Mouse (Mus musculus) C2C12 (cell line): ENCODE data around the gene 1700008O03Rik. TPM values are rescaled to one million over a fixed set of nuclear protein-coding genes. Genes with fewer than 3 reads are reported as not detected.

Experiments used
- H3K27me3 ChIP-seq: one replicate; pipeline ENCODE4 v1.6.1; 2011; ENCODE audit not compliant: control insufficient read depth, insufficient read depth, insufficient read length
- H3K36me3 ChIP-seq: one replicate; pipeline ENCODE4 v1.6.1; 2011; ENCODE audit not compliant: control insufficient read depth, insufficient read depth
- H3K4me3 ChIP-seq: one replicate; pipeline ENCODE4 v1.5.1; 2011; ENCODE audit warnings: mild to moderate bottlenecking, control low read depth; ENCODE audit not compliant: poor library complexity, insufficient read depth, severe bottlenecking
- H3K79me2 ChIP-seq: one replicate; pipeline ENCODE4 v1.6.1; 2011; ENCODE audit not compliant: control insufficient read depth, insufficient read depth
- H3K79me3 ChIP-seq: one replicate; pipeline ENCODE4 v1.6.1; 2011; ENCODE audit warnings: low read depth, control low read depth
- H3ac ChIP-seq: one replicate; pipeline ENCODE3; 2011; ENCODE audit warnings: low read depth; ENCODE audit not compliant: control insufficient read depth, insufficient read length
- CEBPB ChIP-seq: IDR thresholded peaks from one replicate; pipeline ENCODE4 v1.6.1; 2011; ENCODE audit warnings: low read depth, mild to moderate bottlenecking, control low read depth, moderate library complexity
- CTCF ChIP-seq: IDR thresholded peaks from one replicate; pipeline ENCODE4 v1.5.1; 2011; ENCODE audit not compliant: control insufficient read depth, insufficient read depth, insufficient read length
- FOSL1 ChIP-seq: IDR thresholded peaks from one replicate; pipeline ENCODE4 v1.8.0; 2011; ENCODE audit warnings: mild to moderate bottlenecking, low read length; ENCODE audit not compliant: poor library complexity, insufficient read depth, severe bottlenecking
- MAX ChIP-seq: IDR thresholded peaks from one replicate; pipeline ENCODE4 v1.6.1; 2011; ENCODE audit warnings: mild to moderate bottlenecking, control low read depth
- MYOD1 ChIP-seq: IDR thresholded peaks from one replicate; pipeline ENCODE4 v1.6.1; 2011; ENCODE audit warnings: low read depth; ENCODE audit not compliant: control insufficient read depth, insufficient read length
- MYOG ChIP-seq: IDR thresholded peaks from one replicate; pipeline ENCODE4 v1.6.1; 2011; ENCODE audit not compliant: control insufficient read depth, insufficient read length; ENCODE audit errors: extremely low read depth
- USF1 ChIP-seq: IDR thresholded peaks from one replicate; pipeline ENCODE4 v1.6.1; 2011; ENCODE audit warnings: low read depth, mild to moderate bottlenecking, control low read depth, moderate library complexity
- polyA plus RNA-seq: library from polyadenylated mRNA; unstranded; fragments of >200 nt; fragmentation: generic; extraction: Trizol; gene quantifications from one replicate; pipeline ENCODE4 v1.2.1, GENCODE M21; 2012; ENCODE audit warnings: missing spikeins

The 1700008O03Rik gene
- polyA plus RNA-seq, 1 experiment, result 0.11 TPM

DNA sequence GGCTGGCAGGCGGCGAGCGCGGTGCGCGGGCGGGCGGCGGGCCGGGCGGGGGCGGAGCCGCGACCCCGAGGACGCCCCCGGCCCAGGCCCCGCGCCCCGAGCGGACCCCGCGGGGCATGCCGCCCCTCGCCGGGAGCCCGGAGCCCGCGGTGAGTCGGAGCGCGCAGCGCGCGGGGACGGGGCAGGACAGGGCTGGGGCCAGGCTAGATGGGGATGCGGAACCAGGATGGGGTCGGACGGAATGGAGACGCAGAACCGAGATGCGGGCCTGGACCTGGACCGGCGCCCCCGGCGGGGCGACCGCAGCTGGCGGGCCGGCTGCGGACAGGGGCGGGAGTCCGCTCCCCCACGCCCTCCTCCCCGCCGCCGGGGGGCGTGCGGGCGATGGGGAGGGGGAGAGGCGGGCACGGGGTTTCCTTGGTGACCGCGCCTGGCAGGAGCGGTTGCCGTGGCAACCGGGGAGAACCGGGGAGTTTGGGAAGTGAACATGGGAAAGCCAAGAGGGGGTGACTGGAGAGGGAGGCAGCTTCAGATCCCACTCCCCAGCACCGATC lies 43.4 kb upstream of the 1700008O03Rik start, which contains the start of gene Lrrc4b:
TSS of gene Lrrc4b (plus strand) at position 51 of the 554 bp plus-strand sequence.
- Histone ChIP-seq H3K4me3 (no peak within 1 kb of the TSS), H3ac (no peak within 1 kb of the TSS), H3K79me3 (no peaks in the 10 kb centered on the region), H3K36me3 (no peaks in the 10 kb centered on the region), H3K27me3 (peaks cover 55% of the 10 kb centered on the region), H3K79me2 (no peaks in the 10 kb centered on the region)
- no peak for TF ChIP-seq MYOG
- no peak for TF ChIP-seq FOSL1
- TF ChIP-seq CTCF, result no peak
- TF ChIP-seq CEBPB, result no peak
- no peak for TF ChIP-seq MAX
- TF ChIP-seq MYOD1, result no peak
- TF ChIP-seq USF1, result no peak

DNA sequence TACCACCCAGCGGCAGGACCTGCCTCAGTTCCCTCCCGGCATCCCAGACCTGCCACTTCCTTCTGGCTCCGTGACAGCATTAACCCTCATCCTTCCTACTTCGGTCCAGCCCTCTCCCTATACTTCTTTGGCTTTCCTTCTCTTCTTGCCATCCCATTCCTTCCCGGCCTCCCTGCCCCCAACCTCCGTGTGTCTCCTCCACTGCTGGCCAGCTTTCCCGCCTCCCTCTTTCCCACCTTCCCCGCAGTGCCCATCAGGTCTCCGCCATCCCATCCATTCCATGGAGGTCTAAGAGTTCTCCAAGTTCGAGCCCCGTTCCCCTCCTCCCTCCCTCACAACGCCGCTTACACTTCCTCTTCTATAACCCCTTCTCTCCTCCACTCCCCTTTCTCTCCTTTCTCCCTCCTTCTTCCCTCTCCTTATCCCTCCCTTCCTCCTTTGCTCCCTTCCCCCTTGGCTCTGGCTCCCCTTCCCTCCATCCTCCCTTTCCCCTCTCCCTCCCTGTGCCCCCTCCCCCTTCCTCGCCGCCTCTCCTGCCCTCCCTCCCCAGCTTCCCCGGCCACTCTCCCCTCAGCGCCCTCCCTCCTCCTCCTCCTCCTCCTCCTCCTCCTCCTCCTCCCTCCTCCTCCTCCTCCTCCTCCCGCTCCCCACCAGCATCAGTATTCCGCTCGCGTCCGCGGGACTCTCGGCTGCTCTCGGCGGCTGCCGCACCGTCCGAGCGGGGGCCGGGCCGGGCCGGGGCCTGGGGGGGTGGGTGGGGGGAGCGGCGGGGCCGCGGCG lies 42.7 kb upstream of the 1700008O03Rik start:
- no peak overlapping the region for H3ac ChIP-seq
- H3K79me3 ChIP-seq, result no peaks in the 10 kb centered on the region
- TF ChIP-seq MYOD1 (no peak), FOSL1 (no peak), CTCF (no peak), MAX (no peak), CEBPB (no peak), MYOG (no peak)
- H3K27me3 ChIP-seq, result peaks cover 55% of the 10 kb centered on the region
- no peak overlapping the region for H3K4me3 ChIP-seq
- no peaks in the 10 kb centered on the region for H3K79me2 ChIP-seq
- H3K36me3 ChIP-seq, result no peaks in the 10 kb centered on the region

DNA sequence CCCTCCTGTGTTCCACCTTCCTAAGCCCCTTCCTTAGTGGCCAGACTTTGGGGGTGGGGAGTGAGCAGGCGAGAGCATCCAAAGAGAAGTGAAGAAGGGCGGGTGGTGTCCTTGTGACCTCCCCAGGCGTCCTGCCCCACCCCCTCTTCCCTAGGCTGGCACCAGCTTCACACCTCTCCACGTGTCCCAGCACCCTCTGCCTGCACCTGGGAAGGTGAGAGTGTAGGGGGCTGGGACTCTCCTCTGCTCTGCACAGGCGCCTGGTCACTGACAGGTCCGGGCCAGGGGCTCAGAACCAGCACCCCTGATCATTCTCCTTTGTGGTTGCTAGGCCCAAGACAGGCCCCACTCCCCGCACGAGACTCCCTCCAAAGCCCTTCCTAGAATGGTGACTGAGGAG lies 42.0 kb upstream of the 1700008O03Rik start:
- H3K79me2 ChIP-seq, result no peaks in the 10 kb centered on the region
- no peak overlapping the region for H3K4me3 ChIP-seq
- TF ChIP-seq CTCF (no peak), MAX (no peak), MYOD1 (no peak), MYOG (no peak), USF1 (no peak), CEBPB (no peak)
- H3K36me3 ChIP-seq, result no peaks in the 10 kb centered on the region
- no peaks in the 10 kb centered on the region for H3K79me3 ChIP-seq
- no peak overlapping the region for H3ac ChIP-seq
- H3K27me3 ChIP-seq, result peaks cover 60% of the 10 kb centered on the region

DNA sequence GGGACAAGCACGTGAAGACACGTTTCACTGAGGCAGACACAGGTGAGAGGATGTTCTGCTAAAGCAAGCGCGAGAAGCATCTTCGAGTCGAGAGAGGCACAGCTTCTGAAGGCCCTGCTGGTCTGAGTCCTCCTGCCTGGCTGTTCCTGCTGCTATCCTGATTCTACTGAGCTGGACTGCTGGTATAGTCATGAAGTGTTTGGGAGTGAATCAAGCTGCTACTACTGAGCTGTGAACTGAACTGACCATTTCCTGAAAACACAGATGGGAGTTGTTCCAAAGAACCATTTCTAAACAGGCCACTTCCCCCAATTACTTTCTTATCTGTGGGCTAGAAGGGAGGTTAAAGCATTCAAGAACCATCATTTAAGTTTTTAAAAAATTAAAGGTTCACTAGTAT lies 27.7 kb upstream of the 1700008O03Rik start:
- Histone ChIP-seq H3K4me3 (no peak overlapping the region), H3K36me3 (no peaks in the 10 kb centered on the region), H3K79me3 (no peaks in the 10 kb centered on the region), H3ac (no peak overlapping the region), H3K27me3 (peaks cover 57% of the 10 kb centered on the region), H3K79me2 (no peaks in the 10 kb centered on the region)
- no peak for TF ChIP-seq FOSL1
- no peak for TF ChIP-seq MYOD1
- no peak for TF ChIP-seq USF1
- no peak for TF ChIP-seq CTCF
- TF ChIP-seq CEBPB, result no peak
- no peak for TF ChIP-seq MAX
- TF ChIP-seq MYOG, result no peak

DNA sequence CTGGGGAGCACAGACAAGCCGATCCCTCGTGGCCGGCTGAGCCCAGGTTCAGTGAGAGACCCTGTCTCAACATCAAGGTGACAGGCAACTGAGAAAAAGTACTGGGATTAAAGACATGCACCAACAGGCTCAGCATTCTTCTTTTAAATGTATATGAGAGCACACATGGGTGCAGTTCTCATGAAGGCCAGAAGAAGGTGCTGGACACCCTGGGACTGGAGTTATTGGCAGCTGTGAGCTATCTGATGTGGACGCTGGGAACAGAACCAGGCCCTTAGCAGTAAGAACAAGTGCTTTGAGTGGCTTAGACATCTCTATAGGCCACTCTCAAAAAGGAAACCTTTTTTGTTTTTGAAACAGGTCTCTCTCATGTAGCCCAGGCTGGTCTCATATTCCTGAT lies 25.5 kb upstream of the 1700008O03Rik start:
- H3K27me3 ChIP-seq, result peaks cover 38% of the 10 kb centered on the region

DNA sequence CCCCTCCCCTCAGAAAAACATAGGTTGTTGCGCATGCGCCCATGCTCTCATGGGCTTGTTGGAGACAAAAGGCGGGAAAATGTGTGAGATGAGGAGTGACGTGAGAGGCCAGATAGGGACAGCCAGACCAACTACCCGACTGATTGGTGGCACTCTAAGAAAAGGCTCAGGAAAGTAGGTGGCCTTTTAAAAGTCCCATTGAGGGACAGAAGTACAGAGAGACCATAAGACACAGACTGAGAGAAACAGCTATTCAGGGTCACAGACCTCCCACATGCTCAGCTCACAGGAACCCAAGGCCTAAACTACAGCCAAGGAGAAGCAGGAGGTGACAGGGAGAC lies 20.4 kb upstream of the 1700008O03Rik start:
- no peaks in the 10 kb centered on the region for H3K79me3 ChIP-seq
- H3K4me3 ChIP-seq, result no peak overlapping the region
- TF ChIP-seq FOSL1, result no peak
- no peak for TF ChIP-seq CEBPB
- no peak for TF ChIP-seq USF1
- no peak for TF ChIP-seq MYOG
- no peak for TF ChIP-seq MAX
- no peak for TF ChIP-seq CTCF
- no peak for TF ChIP-seq MYOD1
- H3K36me3 ChIP-seq, result no peaks in the 10 kb centered on the region
- H3K27me3 ChIP-seq, result peaks cover 15% of the 10 kb centered on the region
- no peak overlapping the region for H3ac ChIP-seq
- no peaks in the 10 kb centered on the region for H3K79me2 ChIP-seq

More for the DNA sequence above, 25.5 kb upstream of the 1700008O03Rik start:
- H3K79me2 ChIP-seq, result no peaks in the 10 kb centered on the region
- H3K79me3 ChIP-seq, result no peaks in the 10 kb centered on the region
- no peak for TF ChIP-seq MYOG
- no peaks in the 10 kb centered on the region for H3K36me3 ChIP-seq
- H3ac ChIP-seq, result no peak overlapping the region
- H3K4me3 ChIP-seq, result no peak overlapping the region
